Mouse (Mus musculus): ENCODE data around the gene Qpctl.

GRCm38 (mm10) chr7:19146793-19147192, 2.3 kb downstream of the Qpctl start:
- TF ChIP-seq POLR2A (IDR thresholded peaks at IDR 0.05; ENCODE audit: extremely low read depth, insufficient read depth, low read length): no peak
- no peak for TF ChIP-seq CTCF (IDR thresholded peaks at IDR 0.05; ENCODE audit: extremely low read depth, insufficient read depth, low read length)
